Mouse (Mus musculus): ENCODE results near the gene Atp5d.

GRCm38 (mm10) chr10:80189999-80190398 lies 51.6 kb downstream of the Atp5d start:
- TF ChIP-seq HCFC1 (IDR thresholded peaks at IDR 0.05; ENCODE audit: borderline replicate concordance, insufficient read depth, low read length): no peak
- TF ChIP-seq ZC3H11A (IDR thresholded peaks at IDR 0.05; ENCODE audit: borderline replicate concordance, low read depth, low read length): no peak
- TF ChIP-seq MAFK (IDR thresholded peaks at IDR 0.05; ENCODE audit: insufficient read depth, low read depth, low read length): no peak
- no peak for TF ChIP-seq ZNF384 (IDR thresholded peaks at IDR 0.05; ENCODE audit: low read depth, low read length)
- no peak for TF ChIP-seq CHD2 (IDR thresholded peaks at IDR 0.05; ENCODE audit: low read depth, low read length)
